Mouse (Mus musculus) liver, postnatal 0 days (tissue): ENCODE data around the gene Cd6. TPM values are rescaled to one million over a fixed set of nuclear protein-coding genes. Genes with fewer than 3 reads are reported as not detected.

Source experiments
- ATAC-seq: fragments of 200-750 bp; cut with Nextera tagmentation; 2 replicates; pipeline ENCODE4 v1.8.0; 2017; ENCODE audit warnings: mild to moderate bottlenecking, moderate library complexity
- DNase-seq: peaks from one replicate; pipeline ENCODE4 v3.0.0-alpha.2; 2016
- H3K27ac ChIP-seq: fragments of 300-500 bp; sonication (generic); 2 replicates; pipeline ENCODE4 v1.5.1; 2014; ENCODE audit warnings: antibody characterized with exemption, moderate library complexity, mild to moderate bottlenecking, low read depth
- H3K27me3 ChIP-seq: fragments of 300-500 bp; sonication (generic); 2 replicates; pipeline ENCODE4 v1.6.1; 2014; ENCODE audit warnings: low read length, control low read depth, mixed read lengths; ENCODE audit not compliant: insufficient read depth
- H3K36me3 ChIP-seq: fragments of 300-500 bp; sonication (generic); replicated peaks from 2 replicates; pipeline ENCODE4 v1.6.1; 2014; ENCODE audit warnings: mild to moderate bottlenecking, control low read depth, low read length, moderate library complexity, mixed read lengths; ENCODE audit not compliant: insufficient read depth
- H3K4me1 ChIP-seq: fragments of 300-500 bp; sonication (generic); 2 replicates; pipeline ENCODE4 v1.6.1; 2014; ENCODE audit warnings: antibody characterized with exemption, mild to moderate bottlenecking, control low read depth; ENCODE audit not compliant: insufficient read depth
- H3K4me2 ChIP-seq: fragments of 300-500 bp; sonication (generic); 2 replicates; pipeline ENCODE4 v1.6.1; 2014; ENCODE audit warnings: low read depth, mild to moderate bottlenecking, low read length, moderate library complexity, mixed read lengths
- H3K4me3 ChIP-seq: fragments of 300-500 bp; sonication (generic); 2 replicates; pipeline ENCODE4 v1.5.1; 2014; ENCODE audit warnings: low read depth, low read length
- H3K9ac ChIP-seq: fragments of 300-500 bp; sonication (generic); replicated peaks from 2 replicates; pipeline ENCODE4 v1.6.1; 2014; ENCODE audit warnings: mild to moderate bottlenecking, moderate library complexity
- H3K9me3 ChIP-seq: fragments of 300-500 bp; sonication (generic); 2 replicates; pipeline ENCODE4 v1.6.1; 2016; ENCODE audit warnings: mild to moderate bottlenecking, control low read depth, low read length, mixed read lengths
- CTCF ChIP-seq: sonication (generic); IDR thresholded peaks from 2 replicates; pipeline ENCODE4 v1.5.1; 2016; ENCODE audit warnings: antibody characterized with exemption, low read depth
- EP300 ChIP-seq: IDR thresholded peaks from 2 replicates; pipeline ENCODE4 v1.6.1; 2016; ENCODE audit warnings: antibody characterized with exemption, low read depth, mild to moderate bottlenecking
- WGBS: fragments of 180-500 bp; shearing (Covaris S2); extraction: QIAGEN DNeasy Blood & Tissue Kit; methylation state at CpG from one replicate; pipeline ENCODE4 v1.1.7; 2014; ENCODE audit not compliant: insufficient replicate concordance; 5-methylcytosine and 5-hydroxymethylcytosine counted together
- polyA plus RNA-seq: library from polyadenylated mRNA; unstranded; fragments of >200 nt; fragmentation: Nextera tagmentation; extraction: Ambion mirVana; gene quantifications from 2 replicates; pipeline ENCODE4 v1.2.1, GENCODE M21; 2015

The Cd6 gene
- polyA plus RNA-seq, 1 experiment from 2014 or later, result 0.11 TPM

DNA sequence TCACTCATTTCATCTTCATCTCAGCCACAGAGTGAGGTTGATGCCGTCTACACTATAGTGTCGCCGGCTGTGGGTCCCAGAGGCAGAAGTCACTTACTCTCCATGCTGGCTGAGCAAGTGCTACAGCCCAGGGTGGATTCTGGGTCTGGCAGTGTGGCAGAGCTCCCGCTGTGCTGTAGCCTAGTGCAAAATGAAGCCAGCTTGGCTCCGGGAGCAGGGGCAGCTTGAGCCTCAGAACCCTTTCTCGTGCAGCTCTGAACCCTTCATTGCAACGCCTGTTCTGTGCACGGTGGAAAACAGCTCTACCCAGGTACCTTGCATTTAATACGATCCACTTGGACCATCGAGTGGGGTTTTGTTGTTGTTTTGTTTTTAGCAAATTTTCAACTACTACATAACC, 62.2 kb downstream of the Cd6 start:
- DNase-seq, result no peak
- Histone ChIP-seq H3K4me2 (no peak overlapping the region), H3K36me3 (no peaks in the 10 kb centered on the region), H3K9me3 (no peaks in the 10 kb centered on the region), H3K4me1 (no peaks in the 10 kb centered on the region), H3K27ac (no peak overlapping the region), H3K27me3 (no peaks in the 10 kb centered on the region), H3K4me3 (no peak overlapping the region), H3K9ac (no peak overlapping the region)
- 79% methylated on average over 10 of the region's 10 CpGs for whole genome bisulfite sequencing
- no peak for TF ChIP-seq EP300
- no peak for TF ChIP-seq CTCF
- no peak for ATAC-seq

DNA sequence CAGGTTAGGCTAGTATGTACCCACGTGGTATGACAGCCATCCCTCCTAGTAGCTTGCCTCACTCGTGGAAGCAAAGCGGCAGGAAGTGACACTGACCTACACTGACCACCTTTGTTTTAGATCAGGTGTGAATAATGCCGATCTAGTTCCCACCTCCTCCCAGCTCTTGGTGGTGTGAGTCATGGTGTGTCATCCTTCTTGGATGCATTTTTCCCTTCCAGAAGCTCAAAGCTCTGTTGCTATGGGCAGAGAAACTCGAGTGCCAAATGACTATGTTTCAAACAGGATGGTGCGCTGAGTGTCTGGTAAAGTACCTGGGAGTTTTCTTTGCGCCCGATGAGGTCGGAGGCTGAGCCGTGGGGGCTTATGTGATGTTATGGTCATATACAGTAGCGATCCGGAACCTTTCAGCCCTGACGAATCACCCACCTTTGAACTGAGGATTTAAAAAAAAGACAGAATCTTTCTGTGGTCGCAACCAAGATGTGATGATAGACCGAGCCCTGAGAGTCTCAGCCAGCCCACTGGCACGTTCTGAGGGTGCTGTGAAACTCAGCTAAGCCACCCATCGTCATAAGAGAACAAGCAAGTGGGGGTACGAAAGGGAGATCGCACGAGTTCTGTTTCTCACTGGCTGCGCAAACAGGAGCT, 66.4 kb downstream of the Cd6 start:
- Histone ChIP-seq H3K36me3 (no peaks in the 10 kb centered on the region), H3K4me3 (no peak overlapping the region), H3K27ac (no peak overlapping the region), H3K4me1 (peaks cover 4% of the 10 kb centered on the region; the same call in 1 of the 2 replicates), H3K4me2 (no peak overlapping the region), H3K9ac (no peak overlapping the region), H3K9me3 (no peaks in the 10 kb centered on the region), H3K27me3 (no peaks in the 10 kb centered on the region)
- TF ChIP-seq EP300, result no peak
- no peak for TF ChIP-seq CTCF
- no peak for DNase-seq
- WGBS, result 66% methylated on average over 21 of the region's 21 CpGs
- ATAC-seq, result no peak

DNA sequence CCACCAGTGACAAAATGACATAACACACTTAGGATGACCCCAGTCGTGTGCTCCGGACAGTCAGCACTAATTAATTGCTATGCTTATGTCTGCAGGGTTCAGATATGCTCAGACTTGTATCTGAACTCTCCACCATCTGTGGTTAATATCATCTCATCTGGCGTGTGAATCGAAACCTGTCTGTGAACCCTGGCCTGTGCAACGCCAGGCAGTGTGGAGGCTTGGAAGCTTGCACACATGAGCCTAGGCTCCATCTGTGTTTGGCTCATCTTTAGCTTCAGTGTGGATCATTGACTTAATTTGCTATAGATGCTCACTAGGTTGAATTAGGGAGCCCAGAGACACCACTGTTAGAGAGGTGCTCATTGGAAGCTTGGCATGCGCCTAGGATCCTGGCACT, 67.4 kb downstream of the Cd6 start:
- Histone ChIP-seq H3K4me2 (no peak overlapping the region), H3K9ac (no peak overlapping the region), H3K4me3 (no peak overlapping the region), H3K27ac (no peak overlapping the region), H3K9me3 (no peaks in the 10 kb centered on the region), H3K4me1 (peaks cover 4% of the 10 kb centered on the region; the same call in 1 of the 2 replicates), H3K36me3 (no peaks in the 10 kb centered on the region), H3K27me3 (no peaks in the 10 kb centered on the region)
- DNase-seq, result no peak
- 60% methylated on average over 6 of the region's 6 CpGs for WGBS
- no peak for ATAC-seq
- TF ChIP-seq EP300 (no peak), CTCF (no peak)

DNA sequence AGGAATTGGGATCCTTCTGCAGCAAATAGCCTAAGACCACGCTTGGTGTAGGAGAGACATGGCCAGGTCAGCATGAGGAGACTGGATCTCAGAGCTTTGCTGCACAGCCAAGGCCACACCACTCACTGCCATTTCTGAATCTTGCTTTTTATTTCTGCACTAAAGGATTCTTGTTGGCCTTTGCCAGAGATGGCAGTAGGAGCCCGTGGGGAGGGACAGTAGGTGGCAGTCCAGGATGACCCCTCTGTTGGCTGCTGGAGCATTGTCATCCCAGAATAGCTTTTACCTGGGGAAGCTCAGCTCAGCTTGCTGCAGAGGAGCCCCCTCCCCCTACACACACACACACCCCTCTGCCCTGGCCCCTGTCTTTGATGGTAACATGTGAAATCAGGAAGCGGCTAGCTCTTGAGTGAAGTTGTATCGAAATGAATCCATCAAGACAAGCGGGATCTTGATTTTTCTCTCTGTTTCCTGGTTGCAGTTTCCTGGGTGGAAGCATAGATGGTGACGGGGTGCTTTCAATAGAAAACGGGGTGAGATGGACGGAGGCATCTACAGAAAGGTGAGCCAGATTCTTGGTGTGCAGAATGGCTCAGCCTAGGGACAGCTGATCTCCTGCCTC, 68.0 kb downstream of the Cd6 start:
- no peak for ATAC-seq
- Histone ChIP-seq H3K9me3 (no peaks in the 10 kb centered on the region), H3K36me3 (no peaks in the 10 kb centered on the region), H3K4me1 (peaks cover 4% of the 10 kb centered on the region; the same call in 1 of the 2 replicates), H3K4me3 (no peak overlapping the region), H3K9ac (no peak overlapping the region), H3K27me3 (no peaks in the 10 kb centered on the region), H3K4me2 (no peak overlapping the region), H3K27ac (no peak overlapping the region)
- 75% methylated on average over 8 of the region's 8 CpGs for WGBS
- TF ChIP-seq EP300, result no peak
- no peak for TF ChIP-seq CTCF
- DNase-seq, result no peak

DNA sequence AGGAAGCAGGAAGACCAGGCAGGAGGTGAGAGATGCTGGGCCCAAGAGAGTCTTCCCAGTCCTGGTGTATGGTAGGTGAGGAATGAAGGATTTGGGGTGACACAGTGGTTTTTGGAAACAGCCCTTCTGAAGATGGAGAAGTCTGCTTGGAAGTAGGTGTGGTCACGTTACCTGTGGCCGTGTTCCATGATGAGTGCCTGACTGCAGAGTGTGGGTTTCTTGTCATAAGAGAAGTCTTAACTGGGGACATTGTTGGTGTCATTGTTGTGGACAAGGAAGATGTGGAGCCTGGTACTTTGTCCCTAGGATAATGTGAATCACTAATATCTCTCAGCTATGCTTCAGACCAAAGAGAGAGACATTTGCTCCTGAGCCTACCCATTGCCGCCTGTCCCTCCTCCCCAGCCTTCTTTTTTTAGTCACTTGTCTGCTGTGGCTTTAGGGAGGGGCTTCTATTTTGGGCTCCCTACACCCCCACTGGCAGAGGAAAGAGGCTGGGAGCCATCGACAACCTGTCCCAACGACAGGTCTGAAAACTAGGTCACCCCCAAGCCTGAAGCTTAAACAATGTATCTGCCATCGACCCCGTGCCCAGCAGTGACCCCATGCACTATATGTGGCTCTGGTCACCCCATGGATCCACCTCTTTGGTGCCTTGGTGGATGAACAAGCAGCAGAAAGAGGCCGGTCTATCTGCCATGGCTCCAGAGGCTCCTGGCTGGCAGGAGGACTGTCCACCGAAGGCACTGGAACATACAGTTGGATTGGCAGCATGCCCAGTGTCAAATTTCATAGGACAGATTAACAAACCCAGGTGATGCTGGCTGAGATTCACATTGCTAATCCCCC, 69.7 kb downstream of the Cd6 start:
- no peak for ATAC-seq
- TF ChIP-seq EP300, result no peak
- no peak for TF ChIP-seq CTCF
- Histone ChIP-seq H3K4me2 (no peak overlapping the region), H3K4me3 (no peak overlapping the region), H3K9me3 (no peaks in the 10 kb centered on the region), H3K4me1 (peaks cover 4% of the 10 kb centered on the region; the same call in 1 of the 2 replicates), H3K27me3 (no peaks in the 10 kb centered on the region), H3K9ac (no peak overlapping the region), H3K36me3 (no peaks in the 10 kb centered on the region), H3K27ac (no peak overlapping the region)
- WGBS, result 64% methylated on average over 9 of the region's 9 CpGs
- no peak for DNase-seq

DNA sequence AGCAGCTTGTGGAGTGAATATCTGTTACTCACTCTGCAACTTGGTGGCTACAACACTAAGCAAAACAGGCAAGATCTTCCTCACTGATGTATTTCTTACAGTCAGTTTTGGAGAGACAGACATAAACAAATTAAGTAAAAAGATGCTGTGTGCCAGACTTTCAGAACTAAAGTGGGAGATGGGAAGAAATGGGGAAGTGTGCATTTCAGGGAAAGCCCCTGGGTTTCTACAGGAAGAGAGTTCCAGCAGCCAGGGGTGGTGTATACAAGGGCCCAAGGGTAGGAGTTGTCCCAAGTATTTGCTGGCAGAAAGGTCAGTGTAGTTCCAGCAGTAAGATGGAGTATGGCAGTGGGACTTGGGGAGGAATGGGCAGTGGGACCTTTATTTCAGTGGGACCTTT, 70.3 kb downstream of the Cd6 start:
- DNase-seq (no peak), ATAC-seq (no peak)
- Histone ChIP-seq H3K4me2 (no peak overlapping the region), H3K9ac (no peak overlapping the region), H3K4me3 (no peak overlapping the region), H3K9me3 (no peaks in the 10 kb centered on the region), H3K27me3 (no peaks in the 10 kb centered on the region), H3K27ac (no peak overlapping the region), H3K36me3 (no peaks in the 10 kb centered on the region), H3K4me1 (peaks cover 4% of the 10 kb centered on the region; the same call in 1 of the 2 replicates)
- TF ChIP-seq CTCF, result no peak
- TF ChIP-seq EP300, result no peak
